Mouse (Mus musculus): ENCODE results near the gene Crocc.

The Crocc gene

GRCm38 (mm10) chr4:141017657-141018436, 42.5 kb downstream of the Crocc start:
- no peak for DNase-seq

GRCm38 (mm10) chr4:141016311-141016710, 44.0 kb downstream of the Crocc start:
- DNase-seq, result no peak

GRCm38 (mm10) chr4:141015356-141015755, 45.0 kb downstream of the Crocc start:
- DNase-seq, result no peak

GRCm38 (mm10) chr4:141014856-141015255, 45.5 kb downstream of the Crocc start:
- DNase-seq, result no peak

- DNase-seq, result no peak
These were observed 46.2 kb downstream of the Crocc start for GRCm38 (mm10) chr4:141014114-141014513.

- no peak for DNase-seq
These were observed 47.8 kb downstream of the Crocc start for GRCm38 (mm10) chr4:141012558-141012957.

- DNase-seq, result no peak
These were observed 48.6 kb downstream of the Crocc start for GRCm38 (mm10) chr4:141011556-141012328.

- no peak for DNase-seq
These were observed 49.4 kb downstream of the Crocc start for GRCm38 (mm10) chr4:141010941-141011429.

GRCm38 (mm10) chr4:141010526-141010925, 49.8 kb downstream of the Crocc start:
- no peak for DNase-seq

GRCm38 (mm10) chr4:141010118-141010517, 50.2 kb downstream of the Crocc start, which contains the start of gene Mfap2:
Gene Mfap2 (plus strand): TSS chr4:141010418.
- DNase-seq, result no peak

GRCm38 (mm10) chr4:141008028-141008427, 52.3 kb downstream of the Crocc start:
- DNase-seq, result peak; percentile 46

GRCm38 (mm10) chr4:141005983-141006382, 54.4 kb downstream of the Crocc start:
- no peak for DNase-seq

- DNase-seq, result no peak
These were observed 63.5 kb downstream of the Crocc start for GRCm38 (mm10) chr4:140996812-140997211.

- DNase-seq, result no peak
These were observed 64.5 kb downstream of the Crocc start for GRCm38 (mm10) chr4:140995811-140996210.

- no peak for DNase-seq
These were observed 66.5 kb downstream of the Crocc start for GRCm38 (mm10) chr4:140993846-140994245.

- no peak for DNase-seq
These were observed 68.1 kb downstream of the Crocc start for GRCm38 (mm10) chr4:140992215-140992614.

GRCm38 (mm10) chr4:140989447-140989846, 70.9 kb downstream of the Crocc start:
- DNase-seq, result no peak

- DNase-seq, result no peak
These were observed 71.6 kb downstream of the Crocc start for GRCm38 (mm10) chr4:140988706-140989290.

GRCm38 (mm10) chr4:140987476-140987875, 72.9 kb downstream of the Crocc start:
- no peak for DNase-seq

GRCm38 (mm10) chr4:140986711-140987395, 73.5 kb downstream of the Crocc start, which contains the start of gene Atp13a2:
Gene Atp13a2 (plus strand): TSS chr4:140986873.
- peak; percentile 92 for DNase-seq

GRCm38 (mm10) chr4:140986024-140986710, 74.2 kb downstream of the Crocc start:
- no peak for DNase-seq

GRCm38 (mm10) chr4:140984544-140984943, 75.8 kb downstream of the Crocc start:
- no peak for DNase-seq

All from kidney, adult 18-20 months (tissue).